Mouse (Mus musculus) embryonic facial prominence, embryonic 12.5 days (tissue): ENCODE measurements around the gene Itpr3. TPM values are rescaled to one million over a fixed set of nuclear protein-coding genes. Genes with fewer than 3 reads are reported as not detected.
A peak's percentile ranks its signal among the peaks of the same experiment; 100 is the strongest.

ENCODE experiments used
- ATAC-seq: fragments of 200-750 bp; cut with Nextera tagmentation; 2 replicates; pipeline ENCODE4 v1.8.0; 2017; ENCODE audit not compliant: insufficient number of reproducible peaks, insufficient read depth, low FRiP score, low TSS enrichment
- H3K27ac ChIP-seq: fragments of 300-500 bp; sonication (generic); 2 replicates; pipeline ENCODE4 v1.5.1; 2016; ENCODE audit warnings: mild to moderate bottlenecking
- H3K27me3 ChIP-seq: fragments of 300-500 bp; sonication (generic); 2 replicates; pipeline ENCODE4 v1.6.1; 2016; ENCODE audit warnings: mild to moderate bottlenecking, moderate library complexity
- H3K36me3 ChIP-seq: fragments of 300-500 bp; sonication (generic); 2 replicates; pipeline ENCODE4 v1.6.1; 2016; ENCODE audit warnings: mild to moderate bottlenecking
- H3K4me1 ChIP-seq: fragments of 300-500 bp; sonication (generic); 2 replicates; pipeline ENCODE4 v1.6.1; 2016
- H3K4me2 ChIP-seq: fragments of 300-500 bp; sonication (generic); replicated peaks from 2 replicates; pipeline ENCODE4 v1.6.1; 2016; ENCODE audit warnings: mild to moderate bottlenecking, moderate library complexity
- H3K4me3 ChIP-seq: fragments of 300-500 bp; sonication (generic); 2 replicates; pipeline ENCODE4 v1.5.1; 2016; ENCODE audit warnings: mild to moderate bottlenecking
- H3K9ac ChIP-seq: fragments of 300-500 bp; sonication (generic); 2 replicates; pipeline ENCODE4 v1.6.1; 2016; ENCODE audit warnings: mild to moderate bottlenecking, moderate library complexity
- H3K9me3 ChIP-seq: fragments of 300-500 bp; sonication (generic); 2 replicates; pipeline ENCODE4 v1.6.1; 2016; ENCODE audit warnings: mild to moderate bottlenecking, moderate library complexity
- WGBS: fragments of 180-500 bp; shearing (Covaris S2); methylation state at CpG from one replicate; pipeline ENCODE4 v1.1.7; 2016; 5-methylcytosine and 5-hydroxymethylcytosine counted together
- polyA plus RNA-seq: library from polyadenylated mRNA; unstranded; fragments of >200 nt; fragmentation: Nextera tagmentation; extraction: Ambion mirVana; gene quantifications from 2 replicates; pipeline ENCODE4 v1.2.1, GENCODE M21; 2016

Itpr3 gene
- polyA plus RNA-seq, 1 experiment from 2014 or later = 3.2 TPM

DNA sequence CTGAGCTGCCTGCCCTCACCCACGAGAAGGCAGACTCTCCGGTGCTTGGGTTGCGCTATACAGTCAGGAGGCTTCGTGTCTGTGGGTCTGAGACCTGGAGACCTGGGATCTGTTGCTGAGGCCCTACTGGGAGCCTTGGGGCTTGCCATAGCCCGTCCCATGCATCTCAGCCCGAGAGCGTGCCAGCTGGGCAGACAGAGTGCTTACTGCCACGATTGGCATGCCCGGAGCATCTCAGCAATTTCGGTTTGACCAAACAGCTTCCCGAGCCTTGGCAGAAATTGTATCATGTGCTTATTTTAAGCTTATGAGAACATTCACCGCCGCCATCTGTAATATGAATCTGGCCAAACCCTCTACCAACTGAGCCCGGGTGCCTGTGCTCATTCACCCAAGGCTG lies 97.2 kb downstream of the Itpr3 start:
- WGBS = 89% methylated on average over 14 of the region's 14 CpGs
- no peak overlapping the region for H3K9ac ChIP-seq
- no peaks in the 10 kb centered on the region for H3K9me3 ChIP-seq
- H3K27me3 ChIP-seq = no peaks in the 10 kb centered on the region
- no peak for ATAC-seq
- no peak overlapping the region for H3K27ac ChIP-seq
- H3K4me2 ChIP-seq = no peak overlapping the region
- H3K4me3 ChIP-seq = no peak overlapping the region
- peaks cover 23% of the 10 kb centered on the region for H3K4me1 ChIP-seq
- no peaks in the 10 kb centered on the region for H3K36me3 ChIP-seq

DNA sequence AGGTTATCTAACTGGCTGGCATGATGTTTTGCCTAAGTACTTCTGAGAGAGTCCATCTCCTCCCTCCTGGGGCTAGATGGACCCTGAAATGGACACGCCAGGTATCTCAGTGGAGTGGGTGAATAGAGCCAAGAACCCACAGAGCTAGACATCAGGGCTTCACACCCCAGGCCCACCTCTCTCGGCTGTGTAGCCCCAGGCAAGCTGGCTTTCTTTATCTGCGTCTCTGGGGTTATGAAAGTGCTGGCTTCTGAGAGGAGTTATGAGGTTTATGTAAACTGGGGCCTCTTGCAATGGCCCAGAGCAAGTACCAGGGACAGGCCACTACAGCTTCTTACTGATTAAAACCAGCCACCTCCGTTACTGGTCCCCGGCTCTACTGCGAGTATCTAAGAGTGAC lies 97.8 kb downstream of the Itpr3 start:
- no peaks in the 10 kb centered on the region for H3K9me3 ChIP-seq
- 61% methylated on average over 6 of the region's 6 CpGs for WGBS
- H3K4me3 ChIP-seq = no peak overlapping the region
- no peaks in the 10 kb centered on the region for H3K27me3 ChIP-seq
- H3K4me2 ChIP-seq = no peak overlapping the region
- ATAC-seq = no peak
- no peaks in the 10 kb centered on the region for H3K36me3 ChIP-seq
- no peak overlapping the region for H3K9ac ChIP-seq
- H3K27ac ChIP-seq = no peak overlapping the region
- H3K4me1 ChIP-seq = peaks cover 23% of the 10 kb centered on the region

DNA sequence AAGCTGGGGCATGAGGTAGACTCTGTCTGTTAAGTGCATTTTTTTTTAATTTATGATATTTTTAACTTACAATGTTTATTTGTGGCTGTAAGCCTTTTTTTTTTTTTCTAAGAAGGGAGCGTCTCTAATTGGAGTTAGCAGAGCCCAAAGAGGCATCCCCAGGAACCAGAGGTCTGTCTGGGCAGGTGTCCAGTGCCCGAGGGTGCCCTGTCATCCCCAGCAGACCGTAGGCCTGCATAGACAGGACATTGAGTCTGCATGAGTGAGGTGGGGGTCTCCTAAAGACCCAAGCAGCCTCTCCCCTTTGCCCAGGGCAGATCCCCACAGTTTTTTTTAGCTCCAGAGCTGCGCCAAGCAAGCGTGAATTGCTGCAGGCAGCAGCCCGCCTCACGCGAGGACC lies 98.6 kb downstream of the Itpr3 start:
- no peaks in the 10 kb centered on the region for H3K36me3 ChIP-seq
- H3K4me1 ChIP-seq = peaks cover 19% of the 10 kb centered on the region
- WGBS = 77% methylated on average over 8 of the region's 8 CpGs
- H3K9me3 ChIP-seq = no peaks in the 10 kb centered on the region
- ATAC-seq = no peak
- no peaks in the 10 kb centered on the region for H3K27me3 ChIP-seq
- H3K4me2 ChIP-seq = no peak overlapping the region
- H3K27ac ChIP-seq = no peak overlapping the region
- no peak overlapping the region for H3K9ac ChIP-seq
- H3K4me3 ChIP-seq = no peak overlapping the region

DNA sequence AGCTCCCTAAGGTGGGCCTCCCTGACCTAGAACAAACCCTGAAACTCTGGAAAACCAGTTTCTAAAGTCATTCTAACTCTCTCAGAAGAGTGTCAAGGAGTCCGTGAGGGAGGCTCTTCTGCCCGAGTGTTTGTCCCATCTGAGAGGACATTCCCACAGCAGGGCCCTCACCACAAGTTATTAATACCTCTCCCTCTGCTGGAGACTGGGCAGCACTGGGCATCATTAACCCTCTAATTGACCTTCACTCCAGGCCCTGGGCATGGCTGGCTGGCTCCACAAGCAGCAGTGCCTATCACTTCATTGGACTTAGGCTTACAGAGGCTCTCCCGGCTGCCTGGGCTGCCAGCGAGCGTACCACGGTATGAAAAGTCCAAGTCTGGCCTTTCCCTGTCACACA lies 101.3 kb downstream of the Itpr3 start:
- no peaks in the 10 kb centered on the region for H3K9me3 ChIP-seq
- H3K9ac ChIP-seq = no peak overlapping the region
- no peaks in the 10 kb centered on the region for H3K36me3 ChIP-seq
- H3K27me3 ChIP-seq = no peaks in the 10 kb centered on the region
- no peak overlapping the region for H3K4me2 ChIP-seq
- peaks cover 9% of the 10 kb centered on the region for H3K4me1 ChIP-seq
- 81% methylated on average over 6 of the region's 6 CpGs for WGBS
- no peak for ATAC-seq
- no peak overlapping the region for H3K27ac ChIP-seq
- 0 out of 2 replicates have a peak overlapping the region, but pooled peaks have one; percentile 3 for H3K4me3 ChIP-seq

DNA sequence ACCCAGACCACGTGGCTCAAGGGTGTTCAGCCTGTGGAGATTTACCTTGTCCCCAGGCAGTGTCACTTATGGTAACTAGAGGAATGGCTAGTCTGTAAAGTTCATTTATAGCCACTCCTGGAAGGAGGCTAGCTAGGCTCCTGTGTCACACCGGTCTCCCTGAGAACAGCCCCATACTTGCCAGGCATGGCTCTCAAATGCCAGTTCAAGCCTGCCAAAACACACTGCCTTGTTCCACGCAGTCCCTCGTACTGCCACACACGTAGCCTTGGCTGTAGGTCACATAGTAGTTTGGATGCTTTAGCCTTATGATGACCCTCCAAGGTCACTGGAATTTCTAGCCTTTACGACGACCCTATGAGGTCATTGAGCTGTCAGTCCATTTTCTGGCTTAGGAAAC lies 102.1 kb downstream of the Itpr3 start:
- no peaks in the 10 kb centered on the region for H3K9me3 ChIP-seq
- no peaks in the 10 kb centered on the region for H3K27me3 ChIP-seq
- H3K4me2 ChIP-seq = no peak overlapping the region
- no peaks in the 10 kb centered on the region for H3K36me3 ChIP-seq
- no peak for ATAC-seq
- 66% methylated on average over 7 of the region's 7 CpGs for WGBS
- no peak overlapping the region for H3K27ac ChIP-seq
- H3K4me3 ChIP-seq = no peak overlapping the region
- H3K4me1 ChIP-seq = peaks cover 2% of the 10 kb centered on the region
- no peak overlapping the region for H3K9ac ChIP-seq

DNA sequence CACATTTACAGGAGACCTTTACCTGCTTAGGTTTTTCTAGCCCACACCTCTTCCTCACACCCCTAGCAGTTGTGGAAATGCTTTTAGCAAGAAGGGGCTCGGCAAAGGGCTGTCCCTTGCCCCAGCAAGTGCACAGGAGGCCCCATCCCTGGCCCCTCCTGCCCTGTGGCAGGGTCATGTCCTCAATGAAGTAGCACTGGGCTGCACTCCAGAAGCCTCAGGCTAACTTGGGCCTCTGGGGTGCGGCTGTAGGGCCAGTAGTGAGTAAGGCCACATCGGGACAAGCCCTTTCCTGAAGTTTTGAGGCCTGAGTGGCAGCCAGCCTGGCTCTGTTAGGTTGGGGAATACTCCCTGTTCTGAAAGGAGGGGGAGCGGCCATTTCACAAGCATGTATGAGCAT lies 103.8 kb downstream of the Itpr3 start:
- Histone ChIP-seq H3K9ac (no peak overlapping the region), H3K36me3 (no peaks in the 10 kb centered on the region), H3K27me3 (peaks cover 3% of the 10 kb centered on the region; the same call in 1 of the 2 replicates), H3K4me3 (no peak overlapping the region), H3K4me1 (no peaks in the 10 kb centered on the region), H3K4me2 (no peak overlapping the region), H3K9me3 (no peaks in the 10 kb centered on the region), H3K27ac (no peak overlapping the region)
- WGBS = 61% methylated on average over 4 of the region's 4 CpGs
- no peak for ATAC-seq

DNA sequence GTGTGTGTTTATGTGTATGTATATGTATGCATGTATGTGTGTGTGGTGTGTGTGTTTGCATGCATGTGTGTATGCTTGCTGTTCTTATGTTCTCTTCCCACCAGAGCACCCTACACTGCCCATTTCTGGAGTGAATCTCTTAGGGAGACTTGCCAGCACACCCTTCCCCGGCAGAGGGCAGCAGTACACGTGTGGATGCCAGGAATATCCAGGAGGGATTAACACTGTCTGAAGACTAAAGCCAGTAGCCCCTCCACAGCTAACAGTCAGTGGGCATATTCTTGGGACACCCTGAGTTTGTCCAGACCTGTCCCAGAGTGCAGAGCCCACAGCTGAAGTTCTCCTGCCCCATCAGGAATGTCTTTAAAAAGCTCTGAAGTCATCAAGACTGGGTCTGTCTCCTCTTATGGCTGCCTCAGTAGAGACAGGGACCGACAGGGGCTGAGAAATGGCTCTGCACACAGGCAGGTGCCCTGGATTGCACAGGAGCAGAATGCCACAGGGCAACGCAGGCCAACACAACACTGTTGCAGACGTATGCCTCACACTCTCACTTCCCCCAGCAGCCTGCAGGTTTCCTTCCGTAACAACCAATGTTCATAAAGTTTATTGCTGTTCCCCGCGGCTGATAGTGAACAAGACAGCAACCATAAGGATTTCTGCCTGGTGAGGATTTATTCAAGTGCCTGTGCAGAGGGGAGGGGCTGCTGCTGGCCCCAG lies 108.1 kb downstream of the Itpr3 start:
- ATAC-seq = no peak
- WGBS = 63% methylated on average over 8 of the region's 8 CpGs
- Histone ChIP-seq H3K4me1 (peaks cover 13% of the 10 kb centered on the region), H3K27ac (no peak overlapping the region), H3K9ac (no peak overlapping the region), H3K27me3 (peaks cover 3% of the 10 kb centered on the region; the same call in 1 of the 2 replicates), H3K4me2 (no peak overlapping the region), H3K9me3 (no peaks in the 10 kb centered on the region), H3K4me3 (no peak overlapping the region), H3K36me3 (no peaks in the 10 kb centered on the region)

DNA sequence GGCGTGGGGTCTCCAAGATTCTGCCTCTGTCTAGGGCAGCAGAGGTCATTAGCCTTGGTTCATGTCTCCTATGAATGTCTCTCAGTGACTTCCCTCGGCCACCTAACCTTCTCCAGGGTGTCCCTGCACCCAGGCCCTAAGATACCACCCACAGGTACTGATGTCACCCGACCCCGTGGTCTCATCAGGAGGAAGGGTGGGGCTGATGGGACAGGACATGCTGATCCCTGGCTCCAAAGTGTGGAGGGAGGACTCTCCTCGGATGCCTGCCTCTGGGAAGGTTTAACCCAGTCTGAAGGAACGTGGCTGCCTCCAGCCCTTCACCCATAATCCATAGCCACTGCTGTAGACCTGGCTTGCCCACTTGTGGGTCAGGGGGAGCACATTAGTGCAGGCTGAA lies 109.8 kb downstream of the Itpr3 start:
- Histone ChIP-seq H3K36me3 (no peaks in the 10 kb centered on the region), H3K9ac (no peak overlapping the region), H3K27ac (no peak overlapping the region), H3K9me3 (no peaks in the 10 kb centered on the region), H3K4me1 (peaks cover 24% of the 10 kb centered on the region), H3K27me3 (peaks cover 3% of the 10 kb centered on the region; the same call in 1 of the 2 replicates), H3K4me3 (no peak overlapping the region), H3K4me2 (no peak overlapping the region)
- ATAC-seq = no peak
- 77% methylated on average over 6 of the region's 6 CpGs for WGBS

DNA sequence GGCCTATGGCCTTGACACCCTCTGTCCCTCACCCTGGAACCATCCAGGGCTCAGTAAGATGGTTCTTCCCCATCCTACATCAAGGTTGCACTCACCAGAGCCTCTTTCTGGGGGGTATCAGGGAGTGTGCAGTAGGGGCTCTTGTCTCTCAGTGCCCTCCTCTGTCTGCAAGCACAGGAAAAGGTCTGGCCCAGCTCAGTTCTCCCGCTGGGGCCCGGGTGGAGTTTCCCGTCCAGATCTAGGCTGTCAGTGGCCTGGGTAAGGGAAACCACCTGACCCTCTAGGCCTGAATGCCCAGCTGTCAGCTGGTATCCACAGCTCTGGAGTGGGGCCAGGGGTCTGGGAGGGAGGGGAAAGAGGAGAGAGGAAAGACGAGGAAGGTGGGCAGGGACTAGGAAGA lies 110.4 kb downstream of the Itpr3 start, which contains the start of gene Ip6k3:
TSS of gene Ip6k3 (minus strand) at position 251 of the 400 bp plus-strand sequence.
- Histone ChIP-seq H3K4me2 (no peak within 1 kb of the TSS), H3K4me3 (no peak within 1 kb of the TSS), H3K4me1 (peaks cover 24% of the 10 kb centered on the region), H3K27ac (no peak within 1 kb of the TSS), H3K9me3 (no peaks in the 10 kb centered on the region), H3K27me3 (peaks cover 3% of the 10 kb centered on the region; the same call in 1 of the 2 replicates), H3K9ac (no peak within 1 kb of the TSS), H3K36me3 (no peaks in the 10 kb centered on the region)
- ATAC-seq = no peak
- WGBS = 42% methylated on average over 4 of the region's 4 CpGs

DNA sequence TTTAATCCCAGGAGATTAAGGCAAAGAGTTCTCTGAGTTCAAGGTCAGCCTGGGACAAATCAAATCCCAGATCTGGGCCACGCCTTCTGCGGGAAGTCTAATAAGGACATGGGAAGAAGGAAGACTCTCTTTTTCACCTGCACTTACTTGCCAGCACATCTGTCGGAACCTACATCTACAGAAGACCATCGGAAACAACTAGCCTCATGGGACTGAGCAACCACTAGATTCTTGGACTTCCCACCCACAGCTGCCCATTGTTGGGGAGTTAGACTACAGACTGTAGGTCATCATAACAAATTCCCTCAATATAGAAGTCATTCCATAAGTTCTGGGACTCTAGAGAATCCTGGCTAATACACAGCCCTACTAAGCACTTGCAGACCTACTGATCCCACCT lies 111.5 kb downstream of the Itpr3 start:
- H3K9ac ChIP-seq = no peak overlapping the region

DNA sequence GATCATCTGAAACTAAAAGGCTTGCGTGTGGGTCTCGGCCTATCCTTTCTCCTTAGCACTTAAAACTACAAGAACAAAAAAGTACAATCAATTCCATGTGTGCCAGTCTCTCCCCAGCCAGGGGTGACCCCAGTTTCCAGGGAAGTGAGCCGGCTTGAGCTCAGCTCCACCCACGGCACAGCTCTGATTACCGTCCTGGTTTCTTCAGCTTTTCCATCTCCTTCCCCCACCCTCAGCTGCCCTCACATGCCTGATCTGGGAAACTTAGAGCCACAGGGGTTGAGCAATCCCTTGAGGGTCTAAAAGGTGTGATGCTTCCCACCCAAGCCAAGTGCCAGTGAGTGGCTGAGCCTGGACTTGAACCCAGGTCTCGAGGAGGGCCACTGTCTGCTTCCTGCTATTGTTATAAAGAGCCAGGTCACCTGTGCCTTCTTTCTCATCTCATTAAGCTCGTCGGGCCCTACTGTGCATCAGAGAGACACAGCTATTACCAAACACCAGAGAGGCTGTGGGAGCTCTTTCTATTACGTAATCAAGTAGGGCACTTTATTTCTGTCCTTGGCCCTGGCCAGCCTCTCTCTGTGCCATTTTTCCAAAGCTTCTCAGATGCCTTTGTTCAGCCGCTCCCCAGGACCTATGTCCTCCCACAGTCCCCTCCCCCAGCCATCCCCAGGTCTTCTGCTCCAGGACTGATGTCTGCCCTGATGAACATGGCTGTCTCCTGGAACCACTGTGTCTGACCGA lies 113.0 kb downstream of the Itpr3 start:
- WGBS = 43% methylated on average over 11 of the region's 11 CpGs
- Histone ChIP-seq H3K4me1 (peaks cover 26% of the 10 kb centered on the region), H3K9ac (no peak overlapping the region), H3K9me3 (no peaks in the 10 kb centered on the region), H3K27ac (peak overlapping the region; percentile 89), H3K4me3 (no peak overlapping the region), H3K36me3 (no peaks in the 10 kb centered on the region), H3K27me3 (peaks cover 3% of the 10 kb centered on the region; the same call in 1 of the 2 replicates), H3K4me2 (no peak overlapping the region)
- ATAC-seq = peak; percentile 67

More for the DNA sequence above, 111.5 kb downstream of the Itpr3 start:
- Histone ChIP-seq H3K4me2 (no peak overlapping the region), H3K4me3 (no peak overlapping the region), H3K27me3 (peaks cover 3% of the 10 kb centered on the region; the same call in 1 of the 2 replicates), H3K9me3 (no peaks in the 10 kb centered on the region), H3K4me1 (peaks cover 24% of the 10 kb centered on the region), H3K27ac (no peak overlapping the region), H3K36me3 (no peaks in the 10 kb centered on the region)
- ATAC-seq = no peak
- WGBS = 93% methylated on average over 4 of the region's 4 CpGs

DNA sequence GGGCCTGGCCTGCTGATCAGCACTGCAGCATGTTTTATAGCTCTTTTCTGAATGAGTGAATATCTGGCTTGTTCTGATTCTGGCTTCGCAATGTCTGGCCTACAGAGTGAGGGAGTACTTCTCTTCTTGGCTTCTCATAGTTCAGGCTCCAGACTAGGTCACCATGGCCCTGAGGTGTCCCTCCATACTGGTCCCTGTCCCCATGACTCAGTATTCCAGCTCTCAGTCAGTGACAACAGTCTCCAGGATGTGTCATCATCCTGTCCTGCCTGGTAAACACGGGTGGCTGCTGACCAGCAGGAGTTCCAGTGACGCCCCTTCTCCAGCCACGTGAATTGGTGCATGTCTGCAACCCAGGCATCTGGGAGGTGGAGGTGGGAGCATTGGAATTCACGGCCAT lies 114.0 kb downstream of the Itpr3 start:
- Histone ChIP-seq H3K4me3 (no peak overlapping the region), H3K27me3 (no peaks in the 10 kb centered on the region), H3K36me3 (no peaks in the 10 kb centered on the region), H3K4me2 (no peak overlapping the region), H3K4me1 (peaks cover 36% of the 10 kb centered on the region), H3K27ac (0 out of 2 replicates have a peak overlapping the region, but pooled peaks have one; percentile 9), H3K9me3 (no peaks in the 10 kb centered on the region), H3K9ac (no peak overlapping the region)
- ATAC-seq = no peak
- WGBS = 71% methylated on average over 5 of the region's 5 CpGs
